Comparison of ENCODE assay signal across 8 mouse cellular contexts in the genomic region with DNA sequence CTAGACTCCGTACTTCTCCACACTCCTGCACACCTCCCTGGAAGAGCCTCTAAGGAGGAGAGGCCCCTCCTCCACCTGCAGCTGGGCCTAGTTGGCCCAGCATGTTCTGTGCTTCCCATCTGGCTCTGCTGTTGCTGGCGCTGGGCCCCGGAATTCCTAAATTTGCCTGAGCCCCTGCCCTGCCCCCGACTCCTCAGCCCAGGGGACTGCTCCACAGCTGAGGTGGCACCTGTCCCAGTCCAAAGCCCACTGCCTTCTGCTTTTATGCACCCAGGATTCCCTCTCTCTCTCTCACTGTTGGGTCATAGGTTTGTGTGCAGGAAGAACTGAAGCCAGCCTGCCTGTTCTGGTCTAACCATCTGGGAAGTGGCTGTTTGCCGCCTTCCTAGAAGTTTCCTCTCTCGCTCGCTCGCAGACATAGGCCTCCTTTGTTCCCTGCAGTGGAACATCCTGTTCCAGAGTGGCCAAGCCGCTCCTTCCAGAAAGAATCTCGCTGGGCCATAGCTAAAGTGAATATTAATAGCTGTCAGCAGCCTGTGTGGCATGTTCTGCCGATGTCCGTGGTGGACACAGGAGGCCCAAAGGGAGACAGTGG. TPM values are rescaled to one million over a fixed set of nuclear protein-coding genes. Genes with fewer than 3 reads are reported as not detected.
DNase-seq lines count a peak whose midpoint lies in the region; ATAC-seq and TF ChIP-seq lines count a peak whose summit lies in the region.

No protein-coding gene starts in this region.

- H3K4me3 ChIP-seq in kidney, adult 2 months (ENCODE audit: insufficient read depth, low read depth, low read length), result no peak overlapping the region
- H3K4me3 ChIP-seq in forebrain, embryonic 16.5 days (replicated peaks; ENCODE audit: low read length), result no peak overlapping the region
- H3K4me3 ChIP-seq in olfactory bulb, adult 2 months (ENCODE audit: insufficient read depth, low read depth, low read length), result no peak overlapping the region

- H3K4me2 ChIP-seq in forebrain, embryonic 16.5 days (ENCODE audit: low read length), result no peak overlapping the region

- H3K9me3 ChIP-seq in forebrain, embryonic 16.5 days (ENCODE audit: control insufficient read depth, low read length), result no peaks in the 10 kb centered on the region

- ATAC-seq in forebrain, embryonic 16.5 days, result 0 out of 2 replicates have a peak, but pooled peaks have one; percentile 28

- H3K9ac ChIP-seq in forebrain, embryonic 16.5 days (replicated peaks; ENCODE audit: low read depth, low read length), result no peak overlapping the region; the same call in 1 of the 2 replicates

- intact Hi-C loops in heart, postnatal 36 days (cut with DNase I), result loop anchor here (2.0 kb wide), 1 partner anchor 36 kb away; no protein-coding TSS in a partner anchor
- intact Hi-C loops in left cerebral cortex, postnatal 10 days (cut with DNase I), result no loop called here

- 0 out of 2 replicates have a peak overlapping the region, but pooled peaks have one; percentile 1 for H3K27ac ChIP-seq in kidney, adult 2 months (ENCODE audit: insufficient read depth, low read depth, low read length)
- H3K27ac ChIP-seq in forebrain, embryonic 16.5 days (ENCODE audit: low read length), result no peak overlapping the region; the same call in 1 of the 2 replicates
- peak overlapping the region; percentile 38; the same call in 1 of the 2 replicates for H3K27ac ChIP-seq in olfactory bulb, adult 2 months (ENCODE audit: insufficient read depth, low read depth, low read length)

- no peaks in the 10 kb centered on the region for H3K27me3 ChIP-seq in kidney, adult 2 months (replicated peaks; ENCODE audit: control insufficient read depth, insufficient read depth, low read length)
- H3K27me3 ChIP-seq in forebrain, embryonic 16.5 days (replicated peaks; ENCODE audit: control insufficient read depth, insufficient read depth, low read length), result no peaks in the 10 kb centered on the region

- 22% methylated on average over 12 of the region's 12 CpGs for WGBS in kidney, adult 2 months
- WGBS in forebrain, embryonic 16.5 days, result 58% methylated on average over 12 of the region's 12 CpGs
- 51% methylated on average over 12 of the region's 12 CpGs for WGBS in olfactory bulb, adult 2 months

- peaks cover 69% of the 10 kb centered on the region for H3K4me1 ChIP-seq in kidney, adult 2 months (ENCODE audit: control insufficient read depth, insufficient read depth, low read length)
- peaks cover 4% of the 10 kb centered on the region for H3K4me1 ChIP-seq in forebrain, embryonic 16.5 days (replicated peaks; ENCODE audit: control insufficient read depth, insufficient read depth, low read length)
- peaks cover 24% of the 10 kb centered on the region for H3K4me1 ChIP-seq in olfactory bulb, adult 2 months (ENCODE audit: control insufficient read depth, insufficient read depth, low read length)

- DNase-seq in kidney, adult 2 months, result peak; percentile 58
- DNase-seq in kidney, adult 11 months, result no peak
- peak; percentile 69 to 84 for DNase-seq in heart, postnatal 36 days
- DNase-seq in left cerebral cortex, postnatal 10 days (ENCODE audit: extremely low spot score in 1 of 2, low spot score in 2 of 2), result peak; percentile 62 to 75
- no peak for DNase-seq in thymus, adult 18-20 months
- DNase-seq in spleen, postnatal 14 days (ENCODE audit: low spot score in 2 of 2), result no peak

- no peak for TF ChIP-seq POLR2A in kidney, adult 2 months (IDR thresholded peaks at IDR 0.05; ENCODE audit: low read depth, low read length)
- TF ChIP-seq POLR2A in olfactory bulb, adult 2 months (IDR thresholded peaks at IDR 0.05; ENCODE audit: insufficient read depth, low read depth, low read length), result no peak

- peaks cover 1% of the 10 kb centered on the region; the same call in 1 of the 2 replicates for H3K36me3 ChIP-seq in kidney, adult 2 months (ENCODE audit: control insufficient read depth, insufficient read depth, low read length)
- H3K36me3 ChIP-seq in forebrain, embryonic 16.5 days (ENCODE audit: control insufficient read depth, insufficient read depth), result peaks cover 2% of the 10 kb centered on the region; the same call in 1 of the 2 replicates

- TF ChIP-seq CTCF in kidney, adult 2 months (conservative IDR thresholded peaks at IDR 0.05; ENCODE audit: insufficient read depth, insufficient read length, low read depth, low read length), result no peak
- no peak for TF ChIP-seq CTCF in olfactory bulb, adult 2 months (IDR thresholded peaks at IDR 0.05; ENCODE audit: insufficient read depth, low read depth, low read length)

RNA-seq across cellular contexts. Expression of a gene that starts 8.7 kb away (rescaled TPM):
- 131 and 170 TPM in 2 replicates for polyA plus RNA-seq in kidney, adult 2 months (2012; rRNA removed)
- 11.6 and 14.3 TPM in 2 replicates for polyA plus RNA-seq in forebrain, embryonic 16.5 days (2015; fragmentation: Nextera tagmentation; extraction: Ambion mirVana)
- 10 to 100 TPM; 60.8 to 87.4 TPM for total RNA-seq in heart, postnatal 36 days (2021)
- total RNA-seq in left cerebral cortex, postnatal 10 days (2021), result 10 to 100 TPM; 12.9 to 22.0 TPM
- polyA plus RNA-seq in olfactory bulb, adult 2 months (2012; ENCODE audit: insufficient read depth, insufficient read length, low replicate concordance, missing spikeins), result not detected in 2 replicates

RNA-seq across cellular contexts. Expression of a gene that starts 15.2 kb away (rescaled TPM):
- 253 and 260 TPM in 2 replicates for polyA plus RNA-seq in kidney, adult 2 months (2012; rRNA removed)
- 33.3 and 38.0 TPM in 2 replicates for polyA plus RNA-seq in forebrain, embryonic 16.5 days (2015; fragmentation: Nextera tagmentation; extraction: Ambion mirVana)
- 1 to 10 TPM; 1.9 to 2.2 TPM for total RNA-seq in heart, postnatal 36 days (2021)
- total RNA-seq in left cerebral cortex, postnatal 10 days (2021), result 10 to 100 TPM; 44.5 to 57.4 TPM
- not detected in 2 replicates for polyA plus RNA-seq in olfactory bulb, adult 2 months (2012; ENCODE audit: insufficient read depth, insufficient read length, low replicate concordance, missing spikeins)

RNA-seq across cellular contexts. Expression of a gene that starts 42.4 kb away (rescaled TPM):
- polyA plus RNA-seq in kidney, adult 2 months (2012; rRNA removed), result 0.05 and 0.27 TPM in 2 replicates
- 4.4 and 5.4 TPM in 2 replicates for polyA plus RNA-seq in forebrain, embryonic 16.5 days (2015; fragmentation: Nextera tagmentation; extraction: Ambion mirVana)
- total RNA-seq in heart, postnatal 36 days (2021), result under 1 TPM in 1 of 2 experiments, not detected in 1; 0.35 TPM
- total RNA-seq in left cerebral cortex, postnatal 10 days (2021), result 1 to 10 TPM; 4.9 to 6.5 TPM
- not detected in 2 replicates for polyA plus RNA-seq in olfactory bulb, adult 2 months (2012; ENCODE audit: insufficient read depth, insufficient read length, low replicate concordance, missing spikeins)

Comparison
In these comparisons a context has a peak if more than half of its experiments do, and no peak if none do; other contexts are left out.
1. DNase-seq: peak in kidney, adult 2 months (single experiment), heart, postnatal 36 days (2 of 2) and left cerebral cortex, postnatal 10 days (2 of 2); none in kidney, adult 11 months (single experiment), thymus, adult 18-20 months (0 of 2) and spleen, postnatal 14 days (0 of 2).
2. RNA of a gene that starts 8.7 kb away (polyA plus RNA-seq): 131 to 170 TPM in kidney, adult 2 months and 11.6 to 14.3 TPM in forebrain, embryonic 16.5 days; not detected in olfactory bulb, adult 2 months; every median in the first group is over 10 times any median in the second.